Mouse (Mus musculus) midbrain, embryonic 13.5 days (tissue): ENCODE measurements around the gene Rnf26. TPM values are rescaled to one million over a fixed set of nuclear protein-coding genes. Genes with fewer than 3 reads are reported as not detected.
"Not testable (repeated sequence)": the region's sequence is repeated elsewhere in the genome, so short reads cannot be mapped to it uniquely, and the experiment has no call there.

ENCODE experiments used
- ATAC-seq: fragments of 200-750 bp; cut with Nextera tagmentation; 2 replicates; pipeline ENCODE4 v1.8.0; 2017; ENCODE audit warnings: mild to moderate bottlenecking, moderate TSS enrichment, moderate library complexity
- H3K27ac ChIP-seq: fragments of 300-500 bp; sonication (generic); 2 replicates; pipeline ENCODE4 v1.5.1; 2015; ENCODE audit warnings: inconsistent platforms, mild to moderate bottlenecking, moderate library complexity
- H3K27me3 ChIP-seq: fragments of 300-500 bp; sonication (generic); 2 replicates; pipeline ENCODE4 v1.6.1; 2015; ENCODE audit warnings: mild to moderate bottlenecking, inconsistent platforms
- H3K36me3 ChIP-seq: fragments of 300-500 bp; sonication (generic); 2 replicates; pipeline ENCODE4 v1.6.1; 2015; ENCODE audit warnings: mild to moderate bottlenecking, inconsistent platforms
- H3K4me1 ChIP-seq: fragments of 300-500 bp; sonication (generic); replicated peaks from 2 replicates; pipeline ENCODE4 v1.6.1; 2015; ENCODE audit warnings: inconsistent platforms
- H3K4me2 ChIP-seq: fragments of 300-500 bp; sonication (generic); replicated peaks from 2 replicates; pipeline ENCODE4 v1.6.1; 2015; ENCODE audit warnings: moderate library complexity, mild to moderate bottlenecking, inconsistent platforms
- H3K4me3 ChIP-seq: fragments of 300-500 bp; sonication (generic); replicated peaks from 2 replicates; pipeline ENCODE4 v1.5.1; 2015; ENCODE audit warnings: mild to moderate bottlenecking, inconsistent platforms
- H3K9ac ChIP-seq: fragments of 300-500 bp; sonication (generic); replicated peaks from 2 replicates; pipeline ENCODE4 v1.6.1; 2015; ENCODE audit warnings: mild to moderate bottlenecking, inconsistent platforms
- H3K9me3 ChIP-seq: fragments of 300-500 bp; sonication (generic); 2 replicates; pipeline ENCODE4 v1.6.1; 2016; ENCODE audit warnings: mild to moderate bottlenecking, inconsistent platforms
- WGBS: fragments of 180-500 bp; shearing (Covaris S2); methylation state at CpG from one replicate; pipeline ENCODE4 v1.1.7; 2015; 5-methylcytosine and 5-hydroxymethylcytosine counted together
- polyA plus RNA-seq: library from polyadenylated mRNA; unstranded; fragments of >200 nt; fragmentation: Nextera tagmentation; extraction: Ambion mirVana; gene quantifications from 2 replicates; pipeline ENCODE4 v1.2.1, GENCODE M21; 2015

Gene Rnf26
- polyA plus RNA-seq, 1 experiment from 2014 or later: 32.7 TPM

- H3K27me3 ChIP-seq: no peaks in the 10 kb centered on the region
- no peak overlapping the region for H3K4me2 ChIP-seq
- H3K9me3 ChIP-seq: no peaks in the 10 kb centered on the region
- H3K27ac ChIP-seq: no peak overlapping the region
- no peaks in the 10 kb centered on the region for H3K4me1 ChIP-seq
- H3K4me3 ChIP-seq: no peak overlapping the region
- no peaks in the 10 kb centered on the region for H3K36me3 ChIP-seq
- no peak for ATAC-seq
- WGBS: 48% methylated on average over 5 of the region's 5 CpGs
- no peak overlapping the region for H3K9ac ChIP-seq
These were observed 5.7 kb upstream of the Rnf26 start for GRCm38 (mm10) chr9:44119011-44119410.

- no peaks in the 10 kb centered on the region for H3K27me3 ChIP-seq
- H3K9me3 ChIP-seq: no peaks in the 10 kb centered on the region
- no peak overlapping the region for H3K9ac ChIP-seq
- ATAC-seq: no peak
- WGBS: 93% methylated on average over 4 of the region's 4 CpGs
- H3K4me2 ChIP-seq: no peak overlapping the region
- no peak overlapping the region for H3K27ac ChIP-seq
- no peaks in the 10 kb centered on the region for H3K36me3 ChIP-seq
- H3K4me1 ChIP-seq: peaks cover 13% of the 10 kb centered on the region
- H3K4me3 ChIP-seq: no peak overlapping the region
These were observed 2.9 kb upstream of the Rnf26 start for GRCm38 (mm10) chr9:44116182-44116581.

- peaks cover 16% of the 10 kb centered on the region for H3K4me1 ChIP-seq
- H3K27me3 ChIP-seq: no peaks in the 10 kb centered on the region
- no peak overlapping the region for H3K9ac ChIP-seq
- H3K4me3 ChIP-seq: no peak overlapping the region
- H3K36me3 ChIP-seq: no peaks in the 10 kb centered on the region
- H3K27ac ChIP-seq: no peak overlapping the region
- H3K4me2 ChIP-seq: no peak overlapping the region
- no peaks in the 10 kb centered on the region for H3K9me3 ChIP-seq
- ATAC-seq: no peak
- 93% methylated on average over 9 of the region's 9 CpGs for WGBS
These were observed 2.3 kb upstream of the Rnf26 start for GRCm38 (mm10) chr9:44115599-44115998.

- Histone ChIP-seq H3K36me3 (no peaks in the 10 kb centered on the region), H3K4me3 (no peak overlapping the region), H3K27me3 (no peaks in the 10 kb centered on the region), H3K27ac (no peak overlapping the region), H3K9ac (no peak overlapping the region), H3K4me2 (no peak overlapping the region; the same call in 1 of the 2 replicates), H3K9me3 (no peaks in the 10 kb centered on the region), H3K4me1 (peaks cover 28% of the 10 kb centered on the region)
- WGBS: 86% methylated on average over 2 of the region's 2 CpGs
- ATAC-seq: no peak
These were observed 1.1 kb upstream of the Rnf26 start for GRCm38 (mm10) chr9:44114453-44114852.

GRCm38 (mm10) chr9:44111909-44112308 lies 1.4 kb downstream of the Rnf26 start:
- ATAC-seq, H3K9me3 ChIP-seq, H3K9ac ChIP-seq, H3K27ac ChIP-seq, H3K27me3 ChIP-seq, H3K36me3 ChIP-seq: not testable (repeated sequence)
- H3K4me2 ChIP-seq: peak overlapping the region; percentile 59
- WGBS: 73% methylated on average over 10 of the region's 12 CpGs
- H3K4me3 ChIP-seq: peak overlapping the region; percentile 71; the same call in 1 of the 2 replicates
- peaks cover 53% of the 10 kb centered on the region for H3K4me1 ChIP-seq

GRCm38 (mm10) chr9:44109360-44110095 lies 3.8 kb downstream of the Rnf26 start:
- Histone ChIP-seq H3K4me1 (peaks cover 62% of the 10 kb centered on the region), H3K36me3 (peaks cover 5% of the 10 kb centered on the region; the same call in 1 of the 2 replicates), H3K9me3 (no peaks in the 10 kb centered on the region), H3K27ac (no peak overlapping the region; the same call in 1 of the 2 replicates), H3K9ac (peak overlapping the region; percentile 54), H3K27me3 (no peaks in the 10 kb centered on the region), H3K4me2 (peak overlapping the region; percentile 22), H3K4me3 (peak overlapping the region; percentile 4; the same call in 1 of the 2 replicates)
- ATAC-seq: no peak
- WGBS: 34% methylated on average over 9 of the region's 9 CpGs

- Histone ChIP-seq H3K4me1 (peaks cover 62% of the 10 kb centered on the region), H3K4me3 (peak overlapping the region; percentile 21; the same call in 1 of the 2 replicates), H3K27ac (no peak overlapping the region), H3K27me3 (no peaks in the 10 kb centered on the region), H3K9me3 (no peaks in the 10 kb centered on the region), H3K4me2 (peak overlapping the region; percentile 44), H3K36me3 (peaks cover 5% of the 10 kb centered on the region; the same call in 1 of the 2 replicates), H3K9ac (peak overlapping the region; percentile 54)
- WGBS: 83% methylated on average over 31 of the region's 31 CpGs
- ATAC-seq: no peak
These were observed 4.9 kb downstream of the Rnf26 start for GRCm38 (mm10) chr9:44108269-44109055.

- peak; percentile 34 for ATAC-seq
- H3K36me3 ChIP-seq: peaks cover 5% of the 10 kb centered on the region; the same call in 1 of the 2 replicates
- WGBS: 26% methylated on average over 25 of the region's 25 CpGs
- no peaks in the 10 kb centered on the region for H3K27me3 ChIP-seq
- H3K4me2 ChIP-seq: peak overlapping the region; percentile 44
- no peaks in the 10 kb centered on the region for H3K9me3 ChIP-seq
- peaks cover 61% of the 10 kb centered on the region for H3K4me1 ChIP-seq
- peak overlapping the region; percentile 21 for H3K4me3 ChIP-seq
- peak overlapping the region; percentile 51; the same call in 1 of the 2 replicates for H3K27ac ChIP-seq
- peak overlapping the region; percentile 54 for H3K9ac ChIP-seq
These were observed 5.6 kb downstream of the Rnf26 start for GRCm38 (mm10) chr9:44107557-44108179.

GRCm38 (mm10) chr9:44107110-44107509 lies 6.2 kb downstream of the Rnf26 start, which contains the start of gene C1qtnf5:
Gene C1qtnf5, plus strand, starts transcription at chr9:44107245.
- peak within 1 kb of the TSS; percentile 21 for H3K4me3 ChIP-seq

GRCm38 (mm10) chr9:44106596-44106995 lies 6.7 kb downstream of the Rnf26 start:
- Histone ChIP-seq H3K27me3 (no peaks in the 10 kb centered on the region), H3K36me3 (peaks cover 5% of the 10 kb centered on the region; the same call in 1 of the 2 replicates), H3K4me3 (no peak overlapping the region), H3K9me3 (no peaks in the 10 kb centered on the region), H3K4me2 (peak overlapping the region; percentile 44; the same call in 1 of the 2 replicates), H3K9ac (no peak overlapping the region), H3K4me1 (peaks cover 51% of the 10 kb centered on the region), H3K27ac (no peak overlapping the region)
- WGBS: 59% methylated on average over 4 of the region's 4 CpGs
- ATAC-seq: no peak

More at GRCm38 (mm10) chr9:44107110-44107509, 6.2 kb downstream of the Rnf26 start, which contains the start of gene C1qtnf5:
- H3K27ac ChIP-seq: peak within 1 kb of the TSS; percentile 51; the same call in 1 of the 2 replicates
- H3K4me1 ChIP-seq: peaks cover 55% of the 10 kb centered on the region
- peak; percentile 60 for ATAC-seq
- H3K4me2 ChIP-seq: peak within 1 kb of the TSS; percentile 44
- 24% methylated on average over 8 of the region's 8 CpGs for WGBS
- H3K27me3 ChIP-seq: no peaks in the 10 kb centered on the region
- no peaks in the 10 kb centered on the region for H3K9me3 ChIP-seq
- peak within 1 kb of the TSS; percentile 54 for H3K9ac ChIP-seq
- peaks cover 5% of the 10 kb centered on the region; the same call in 1 of the 2 replicates for H3K36me3 ChIP-seq

GRCm38 (mm10) chr9:44106182-44106581 lies 7.1 kb downstream of the Rnf26 start:
- H3K9me3 ChIP-seq: no peaks in the 10 kb centered on the region
- no peak for ATAC-seq
- no peak overlapping the region for H3K4me2 ChIP-seq
- H3K36me3 ChIP-seq: peaks cover 5% of the 10 kb centered on the region; the same call in 1 of the 2 replicates
- peaks cover 53% of the 10 kb centered on the region for H3K4me1 ChIP-seq
- 90% methylated on average over 6 of the region's 7 CpGs for WGBS
- no peaks in the 10 kb centered on the region for H3K27me3 ChIP-seq
- H3K27ac ChIP-seq: no peak overlapping the region
- H3K9ac ChIP-seq: no peak overlapping the region
- H3K4me3 ChIP-seq: no peak overlapping the region
